Mouse (Mus musculus): Measurements from ENCODE around the gene Rgs4.

GRCm38 (mm10) chr1:169699184-169699583 is 48.3 kb downstream of the Rgs4 start:
- TF ChIP-seq EP300 (IDR thresholded peaks at IDR 0.05; ENCODE audit: insufficient read depth, low read depth, low read length) (no peak), CTCF (IDR thresholded peaks at IDR 0.05; ENCODE audit: low read depth, low read length) (no peak), POLR2A (IDR thresholded peaks at IDR 0.05; ENCODE audit: insufficient read depth, low read length) (no peak)

Data from ES-Bruce4 (cell line).